Mouse (Mus musculus) hindbrain, embryonic 13.5 days (tissue): ENCODE data around the gene Rbms3. TPM values are rescaled to one million over a fixed set of nuclear protein-coding genes. Genes with fewer than 3 reads are reported as not detected.
A peak's percentile ranks its signal among the peaks of the same experiment; 100 is the strongest.

Experiments used
- ATAC-seq: fragments of 200-750 bp; cut with Nextera tagmentation; 2 replicates; pipeline ENCODE4 v1.8.0; 2017; ENCODE audit warnings: moderate TSS enrichment; ENCODE audit not compliant: low FRiP score
- H3K27ac ChIP-seq: fragments of 300-500 bp; sonication (generic); 2 replicates; pipeline ENCODE4 v1.5.1; 2015; ENCODE audit warnings: inconsistent platforms, mild to moderate bottlenecking, moderate library complexity
- H3K27me3 ChIP-seq: fragments of 300-500 bp; sonication (generic); 2 replicates; pipeline ENCODE4 v1.6.1; 2015; ENCODE audit warnings: mild to moderate bottlenecking, inconsistent platforms
- H3K36me3 ChIP-seq: fragments of 300-500 bp; sonication (generic); 2 replicates; pipeline ENCODE4 v1.6.1; 2015; ENCODE audit warnings: mild to moderate bottlenecking, inconsistent platforms
- H3K4me1 ChIP-seq: fragments of 300-500 bp; sonication (generic); replicated peaks from 2 replicates; pipeline ENCODE4 v1.6.1; 2015; ENCODE audit warnings: inconsistent platforms
- H3K4me2 ChIP-seq: fragments of 300-500 bp; sonication (generic); 2 replicates; pipeline ENCODE4 v1.6.1; 2015; ENCODE audit warnings: inconsistent platforms, mild to moderate bottlenecking, moderate library complexity
- H3K4me3 ChIP-seq: fragments of 300-500 bp; sonication (generic); 2 replicates; pipeline ENCODE4 v1.5.1; 2015; ENCODE audit warnings: mild to moderate bottlenecking, inconsistent platforms
- H3K9ac ChIP-seq: fragments of 300-500 bp; sonication (generic); 2 replicates; pipeline ENCODE4 v1.6.1; 2015; ENCODE audit warnings: mild to moderate bottlenecking, inconsistent platforms
- H3K9me3 ChIP-seq: fragments of 300-500 bp; sonication (generic); 2 replicates; pipeline ENCODE4 v1.6.1; 2016; ENCODE audit warnings: inconsistent platforms
- WGBS: fragments of 180-500 bp; shearing (Covaris S2); methylation state at CpG from one replicate; pipeline ENCODE4 v1.1.7; 2015; 5-methylcytosine and 5-hydroxymethylcytosine counted together
- polyA plus RNA-seq: library from polyadenylated mRNA; unstranded; fragments of >200 nt; fragmentation: Nextera tagmentation; extraction: Ambion mirVana; gene quantifications from 2 replicates; pipeline ENCODE4 v1.2.1, GENCODE M21; 2015

Rbms3 gene
- polyA plus RNA-seq, 1 experiment from 2014 or later = 73.7 TPM

DNA sequence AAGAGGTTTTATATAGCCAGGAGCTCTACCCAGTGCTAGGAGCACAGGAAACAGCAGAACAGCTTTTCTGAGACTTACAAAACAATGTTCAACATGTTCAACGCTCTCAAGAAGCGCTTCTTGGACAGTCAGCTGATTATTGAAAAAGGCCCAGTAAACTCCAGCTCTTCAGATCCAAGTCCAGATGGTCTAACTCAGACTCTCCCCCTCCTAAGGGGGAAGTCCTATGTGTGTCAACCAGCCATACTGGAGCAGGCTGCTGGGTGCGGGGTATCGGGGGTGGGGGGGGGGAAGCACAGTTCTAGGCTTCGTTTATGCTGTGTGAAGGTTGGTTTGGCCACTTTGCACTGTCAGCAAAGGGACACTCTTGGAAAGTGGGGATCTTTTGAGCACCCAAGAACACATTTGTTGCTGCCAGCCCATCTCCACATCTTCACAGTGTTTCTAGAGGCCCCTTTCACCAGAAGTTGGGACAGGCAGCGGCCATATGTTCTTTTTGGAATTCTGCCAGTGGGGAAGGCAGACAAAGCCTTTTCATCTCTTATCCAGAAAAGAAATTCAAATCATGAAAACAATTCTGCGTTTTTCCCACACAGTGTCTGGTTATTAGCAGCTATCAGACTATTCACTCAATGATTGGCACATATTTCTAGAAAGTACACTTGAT lies 485.5 kb downstream of the Rbms3 start:
- Histone ChIP-seq H3K27ac (0 out of 2 replicates have a peak overlapping the region, but pooled peaks have one; percentile 5), H3K9ac (no peak overlapping the region), H3K9me3 (no peaks in the 10 kb centered on the region), H3K4me2 (no peak overlapping the region), H3K27me3 (no peaks in the 10 kb centered on the region), H3K4me1 (peaks cover 6% of the 10 kb centered on the region; the same call in 1 of the 2 replicates), H3K36me3 (no peaks in the 10 kb centered on the region), H3K4me3 (no peak overlapping the region)
- no peak for ATAC-seq
- WGBS = 78% methylated on average over 7 of the region's 7 CpGs

DNA sequence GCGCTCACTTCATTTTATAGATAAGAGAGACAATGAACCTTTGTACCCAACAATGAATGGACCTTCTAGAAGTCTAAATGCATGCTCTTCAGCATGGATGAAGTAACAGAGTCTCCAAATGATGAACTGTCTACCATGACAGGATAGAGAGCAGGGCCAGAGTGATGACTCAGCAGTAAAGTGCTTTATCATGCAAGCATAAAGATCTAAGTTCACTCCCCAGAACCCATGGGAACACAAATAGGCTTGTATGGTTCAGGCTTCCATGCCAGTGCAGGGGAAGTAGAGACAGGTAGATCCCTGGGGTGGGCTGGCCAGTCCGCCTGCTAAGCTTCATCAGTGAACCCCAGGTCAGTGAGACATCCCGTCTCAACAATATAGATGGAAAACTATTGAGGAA lies 489.7 kb downstream of the Rbms3 start:
- WGBS = 92% methylated on average over 3 of the region's 3 CpGs
- H3K36me3 ChIP-seq = no peaks in the 10 kb centered on the region
- H3K9ac ChIP-seq = no peak overlapping the region
- no peaks in the 10 kb centered on the region for H3K27me3 ChIP-seq
- H3K4me2 ChIP-seq = no peak overlapping the region
- H3K4me3 ChIP-seq = no peak overlapping the region
- H3K4me1 ChIP-seq = peaks cover 6% of the 10 kb centered on the region; the same call in 1 of the 2 replicates
- no peak overlapping the region for H3K27ac ChIP-seq
- ATAC-seq = no peak
- no peaks in the 10 kb centered on the region for H3K9me3 ChIP-seq

DNA sequence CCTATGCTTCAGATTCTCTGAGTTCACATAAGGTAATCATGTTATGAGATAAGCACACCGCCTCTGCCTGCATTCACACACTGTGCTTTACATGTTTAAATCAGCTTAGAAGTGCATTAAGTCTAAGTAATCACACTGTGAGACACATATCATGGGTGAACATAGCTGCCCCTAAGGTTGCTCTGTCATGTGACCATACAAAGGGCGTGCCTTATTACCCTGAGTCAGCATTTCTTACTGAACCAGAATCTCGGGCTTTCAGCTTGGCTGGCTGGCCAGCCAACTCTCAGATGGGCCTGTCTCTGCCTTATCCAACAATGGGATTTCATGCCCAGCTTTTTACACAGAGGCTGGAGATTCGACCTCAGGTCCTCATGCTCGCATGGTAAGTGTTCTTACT lies 493.3 kb downstream of the Rbms3 start:
- 60% methylated on average over 5 of the region's 5 CpGs for WGBS
- Histone ChIP-seq H3K4me1 (no peaks in the 10 kb centered on the region; the same call in none of the 2 replicates), H3K27me3 (no peaks in the 10 kb centered on the region), H3K9me3 (no peaks in the 10 kb centered on the region), H3K4me2 (no peak overlapping the region), H3K36me3 (no peaks in the 10 kb centered on the region), H3K4me3 (no peak overlapping the region), H3K27ac (no peak overlapping the region; the same call in 1 of the 2 replicates), H3K9ac (no peak overlapping the region)
- no peak for ATAC-seq

GRCm38 (mm10) chr9:117134043-117134442 lies 495.7 kb downstream of the Rbms3 start:
- Histone ChIP-seq H3K4me2 (no peak overlapping the region), H3K36me3 (no peaks in the 10 kb centered on the region), H3K4me3 (no peak overlapping the region), H3K27me3 (no peaks in the 10 kb centered on the region), H3K9ac (no peak overlapping the region), H3K27ac (no peak overlapping the region), H3K9me3 (no peaks in the 10 kb centered on the region), H3K4me1 (peaks cover 2% of the 10 kb centered on the region)
- WGBS = 47% methylated on average over 2 of the region's 2 CpGs
- no peak for ATAC-seq

DNA sequence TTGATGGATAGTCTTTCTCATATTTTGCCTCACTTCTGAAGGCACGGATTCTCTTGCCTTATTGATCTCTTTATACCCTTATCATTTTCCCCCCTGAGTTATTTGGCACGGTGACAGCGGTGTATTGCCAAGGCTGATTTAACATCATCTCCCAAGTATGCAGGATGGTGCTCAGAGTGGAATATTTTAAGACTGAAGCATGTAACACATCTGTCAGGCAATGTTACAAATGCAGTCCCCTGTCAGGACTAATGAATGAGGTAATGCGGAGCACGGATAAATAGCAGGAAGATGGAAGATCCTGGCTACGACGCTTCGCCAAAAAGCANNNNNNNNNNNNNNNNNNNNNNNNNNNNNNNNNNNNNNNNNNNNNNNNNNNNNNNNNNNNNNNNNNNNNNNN lies 502.9 kb downstream of the Rbms3 start:
- peaks cover 30% of the 10 kb centered on the region for H3K4me1 ChIP-seq
- WGBS = 27% methylated on average over 8 of the region's 8 CpGs
- ATAC-seq = no peak
- H3K27ac ChIP-seq = peak overlapping the region; percentile 70
- no peaks in the 10 kb centered on the region for H3K27me3 ChIP-seq
- no peak overlapping the region for H3K9ac ChIP-seq
- H3K4me3 ChIP-seq = no peak overlapping the region
- no peaks in the 10 kb centered on the region for H3K36me3 ChIP-seq
- H3K9me3 ChIP-seq = no peaks in the 10 kb centered on the region
- H3K4me2 ChIP-seq = 0 out of 2 replicates have a peak overlapping the region, but pooled peaks have one; percentile 16

GRCm38 (mm10) chr9:117125844-117126243 lies 503.9 kb downstream of the Rbms3 start:
- Histone ChIP-seq H3K36me3 (no peaks in the 10 kb centered on the region), H3K9ac (no peak overlapping the region), H3K4me1 (peaks cover 30% of the 10 kb centered on the region), H3K4me2 (no peak overlapping the region), H3K4me3 (no peak overlapping the region), H3K27me3 (no peaks in the 10 kb centered on the region), H3K9me3 (no peaks in the 10 kb centered on the region), H3K27ac (peak overlapping the region; percentile 69; the same call in 1 of the 2 replicates)
- WGBS = 84% methylated on average over 6 of the region's 6 CpGs
- no peak for ATAC-seq

GRCm38 (mm10) chr9:117121572-117121971 lies 508.1 kb downstream of the Rbms3 start:
- Histone ChIP-seq H3K9ac (no peak overlapping the region), H3K27ac (no peak overlapping the region), H3K4me1 (peaks cover 10% of the 10 kb centered on the region), H3K27me3 (no peaks in the 10 kb centered on the region), H3K4me2 (no peak overlapping the region), H3K9me3 (no peaks in the 10 kb centered on the region), H3K4me3 (no peak overlapping the region), H3K36me3 (no peaks in the 10 kb centered on the region)
- 89% methylated on average over 6 of the region's 6 CpGs for WGBS
- ATAC-seq = no peak

DNA sequence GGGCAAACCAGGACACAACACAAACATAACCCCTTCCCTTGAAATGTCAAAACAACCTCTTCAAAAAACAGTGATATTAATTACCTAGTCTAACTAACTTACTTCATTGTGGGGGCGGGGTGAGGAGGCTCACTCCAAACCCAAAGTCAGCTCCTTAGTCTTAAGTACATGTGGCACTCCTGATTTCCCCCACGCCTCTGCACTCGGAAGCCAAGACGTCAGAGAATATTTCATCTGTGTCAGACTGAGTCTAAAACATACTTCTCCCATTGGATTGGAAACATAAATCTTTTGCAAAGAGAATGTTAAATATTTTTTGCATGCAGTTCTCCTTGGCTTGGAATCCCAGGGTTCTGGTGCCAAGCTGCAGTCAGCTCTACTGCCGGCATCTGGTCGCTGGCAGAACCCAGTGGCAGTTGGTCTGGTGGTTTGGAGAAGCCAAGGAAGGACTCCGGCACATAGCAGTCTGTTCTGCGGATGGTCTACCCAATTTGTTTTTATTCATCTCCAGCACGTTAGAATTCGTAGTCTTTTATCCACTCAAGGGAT lies 512.5 kb downstream of the Rbms3 start:
- H3K4me3 ChIP-seq = no peak overlapping the region
- no peak overlapping the region for H3K27ac ChIP-seq
- ATAC-seq = no peak
- no peaks in the 10 kb centered on the region for H3K4me1 ChIP-seq
- no peak overlapping the region for H3K4me2 ChIP-seq
- no peak overlapping the region for H3K9ac ChIP-seq
- no peaks in the 10 kb centered on the region for H3K36me3 ChIP-seq
- no peaks in the 10 kb centered on the region for H3K9me3 ChIP-seq
- H3K27me3 ChIP-seq = no peaks in the 10 kb centered on the region
- 90% methylated on average over 10 of the region's 10 CpGs for WGBS

DNA sequence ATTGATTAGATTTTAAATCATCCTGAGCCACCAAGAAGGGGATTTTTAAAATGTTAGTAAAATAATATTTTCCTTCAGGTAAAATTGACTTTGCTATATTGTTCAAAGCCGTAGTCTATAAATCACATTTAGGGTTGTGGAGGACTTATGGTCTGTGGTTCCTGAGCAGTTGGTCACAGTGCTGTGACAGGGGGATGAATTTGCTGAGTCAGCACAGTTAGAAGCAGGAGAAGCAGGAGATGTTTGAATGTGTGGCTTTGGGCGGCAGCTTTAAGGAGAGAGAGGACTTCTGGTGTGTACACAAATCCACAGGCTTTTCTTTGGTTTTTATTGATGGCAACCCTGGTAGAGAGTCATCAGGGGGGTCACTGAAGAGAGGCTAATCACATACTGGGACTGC lies 514.1 kb downstream of the Rbms3 start:
- Histone ChIP-seq H3K4me3 (no peak overlapping the region), H3K4me1 (no peaks in the 10 kb centered on the region), H3K27me3 (no peaks in the 10 kb centered on the region), H3K9me3 (no peaks in the 10 kb centered on the region), H3K27ac (no peak overlapping the region), H3K36me3 (no peaks in the 10 kb centered on the region), H3K9ac (no peak overlapping the region), H3K4me2 (no peak overlapping the region)
- no peak for ATAC-seq
- 82% methylated on average over 2 of the region's 2 CpGs for WGBS

- Histone ChIP-seq H3K9ac (no peak overlapping the region), H3K27ac (no peak overlapping the region), H3K27me3 (no peaks in the 10 kb centered on the region), H3K4me1 (no peaks in the 10 kb centered on the region), H3K4me3 (no peak overlapping the region), H3K36me3 (peaks cover 5% of the 10 kb centered on the region; the same call in 1 of the 2 replicates), H3K9me3 (no peaks in the 10 kb centered on the region), H3K4me2 (no peak overlapping the region)
- WGBS = 68% methylated on average over 2 of the region's 2 CpGs
- no peak for ATAC-seq
These were observed 516.1 kb downstream of the Rbms3 start for GRCm38 (mm10) chr9:117113592-117113991.

GRCm38 (mm10) chr9:117107926-117108325 lies 521.8 kb downstream of the Rbms3 start:
- no peaks in the 10 kb centered on the region for H3K9me3 ChIP-seq
- H3K36me3 ChIP-seq = peaks cover 9% of the 10 kb centered on the region
- 91% methylated on average over 4 of the region's 4 CpGs for WGBS
- no peak overlapping the region for H3K9ac ChIP-seq
- no peaks in the 10 kb centered on the region for H3K27me3 ChIP-seq
- no peak for ATAC-seq
- H3K4me1 ChIP-seq = peaks cover under 1% of the 10 kb centered on the region; the same call in 1 of the 2 replicates
- H3K4me2 ChIP-seq = no peak overlapping the region
- H3K27ac ChIP-seq = no peak overlapping the region
- H3K4me3 ChIP-seq = no peak overlapping the region

- Histone ChIP-seq H3K4me3 (no peak overlapping the region), H3K4me2 (0 out of 2 replicates have a peak overlapping the region, but pooled peaks have one; percentile 8), H3K9ac (no peak overlapping the region), H3K36me3 (no peaks in the 10 kb centered on the region), H3K27me3 (no peaks in the 10 kb centered on the region), H3K4me1 (peaks cover 13% of the 10 kb centered on the region; the same call in 1 of the 2 replicates), H3K9me3 (no peaks in the 10 kb centered on the region), H3K27ac (peak overlapping the region; percentile 8; the same call in 1 of the 2 replicates)
- WGBS = 35% methylated on average over 19 of the region's 19 CpGs
- ATAC-seq = no peak
These were observed 527.3 kb downstream of the Rbms3 start for GRCm38 (mm10) chr9:117102198-117102930.
